Mouse (Mus musculus) heart, adult 18-20 months (tissue): ENCODE data around the gene Tex9. TPM values are rescaled to one million over a fixed set of nuclear protein-coding genes. Genes with fewer than 3 reads are reported as not detected.

Experiments used
- DNase-seq, 2 experiments: peaks; one replicate each; pipeline ENCODE4 v3.0.0; 2021 to 2022; ENCODE audit warnings: mixed read lengths in 1 of 2
- long read RNA-seq, 2 experiments: library from polyadenylated mRNA; stranded (forward); transcript quantifications; one replicate each; pipeline ENCODE4 v2.0.0; 2021
- total RNA-seq, 2 experiments: library from RNA; stranded (reverse); gene quantifications; 2 replicates each; pipeline ENCODE4 v1.2.3; 2021

Gene Tex9
- total RNA-seq: 1 to 10 TPM in 1 of 2 experiments, under 1 TPM in 1; 0.50 to 1.0 TPM
- long read RNA-seq, experiment 1: 0 reads
- long read RNA-seq, experiment 2: 0 reads

- DNase-seq: no peak
Observed at GRCm38 (mm10) chr9:72492194-72492565, at the start of gene Tex9. TSS of gene Tex9 (minus strand) at chr9:72492212.

GRCm38 (mm10) chr9:72537086-72537485 is 45.1 kb upstream of the Tex9 start:
- DNase-seq: no peak

GRCm38 (mm10) chr9:72535394-72535793 is 43.4 kb upstream of the Tex9 start:
- no peak for DNase-seq

DNA sequence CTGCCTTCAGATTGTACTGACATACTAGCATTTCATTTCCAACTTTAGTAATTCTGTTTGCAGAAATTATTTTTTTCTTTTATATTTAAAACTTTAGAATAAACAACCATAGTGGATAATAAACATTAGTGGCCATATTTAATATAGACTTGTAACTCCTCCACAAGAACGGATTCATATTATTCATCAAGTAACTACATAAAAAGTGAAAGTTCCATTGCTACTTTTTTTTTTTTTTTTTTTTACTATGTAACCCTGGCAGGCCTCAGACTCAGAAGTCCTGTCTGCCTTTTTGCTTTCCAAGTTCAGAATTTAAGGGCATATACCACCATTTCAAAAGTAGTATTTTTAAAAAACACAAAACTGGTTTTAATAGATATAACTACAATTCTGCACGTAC is 43.0 kb upstream of the Tex9 start:
- no peak for DNase-seq

- DNase-seq: no peak
Observed at GRCm38 (mm10) chr9:72533089-72533415, 41.0 kb upstream of the Tex9 start.

DNA sequence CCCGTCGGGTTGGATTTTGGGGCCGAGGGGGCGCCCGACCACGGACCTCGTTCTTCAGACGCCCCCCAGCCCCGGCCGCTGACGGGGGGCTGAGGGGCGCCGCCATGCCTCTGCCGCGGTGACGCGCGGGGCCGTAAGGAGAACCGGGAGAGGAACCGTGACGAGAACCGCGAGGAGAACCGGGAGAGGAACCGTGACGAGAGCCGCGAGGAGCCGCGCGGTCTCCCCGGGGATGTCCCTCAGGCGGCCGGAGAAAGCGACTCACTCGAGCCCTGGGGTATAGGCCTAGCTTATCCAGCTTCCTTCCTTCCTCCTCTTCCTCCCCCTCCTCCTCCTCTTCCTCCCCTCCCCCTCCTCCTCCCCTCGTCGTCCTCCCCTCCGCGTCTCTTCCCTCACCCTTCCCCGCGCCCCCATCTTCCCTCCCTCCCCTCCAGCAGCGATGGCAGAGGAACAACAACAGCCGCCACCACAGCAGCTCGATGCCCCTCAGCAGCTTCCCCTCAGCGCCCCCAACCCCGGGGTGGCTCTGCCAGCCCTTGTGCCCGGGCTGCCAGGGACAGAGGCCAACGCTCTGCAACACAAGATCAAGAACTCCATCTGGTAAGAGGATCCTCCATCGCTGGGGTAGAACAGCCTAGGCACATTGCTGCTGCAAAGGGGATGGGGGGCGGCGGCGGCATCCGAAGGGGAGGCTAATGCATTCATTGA is 40.5 kb upstream of the Tex9 start:
- peak; percentile 49 to 69 for DNase-seq

- DNase-seq: peak; percentile 73 to 78
Observed at GRCm38 (mm10) chr9:72531996-72532380, 40.0 kb upstream of the Tex9 start, which contains the start of gene Rfx7. TSS of gene Rfx7 (plus strand) at chr9:72532240.

- DNase-seq: peak; percentile 80 to 82
Observed at GRCm38 (mm10) chr9:72531291-72531995, 39.4 kb upstream of the Tex9 start.

DNA sequence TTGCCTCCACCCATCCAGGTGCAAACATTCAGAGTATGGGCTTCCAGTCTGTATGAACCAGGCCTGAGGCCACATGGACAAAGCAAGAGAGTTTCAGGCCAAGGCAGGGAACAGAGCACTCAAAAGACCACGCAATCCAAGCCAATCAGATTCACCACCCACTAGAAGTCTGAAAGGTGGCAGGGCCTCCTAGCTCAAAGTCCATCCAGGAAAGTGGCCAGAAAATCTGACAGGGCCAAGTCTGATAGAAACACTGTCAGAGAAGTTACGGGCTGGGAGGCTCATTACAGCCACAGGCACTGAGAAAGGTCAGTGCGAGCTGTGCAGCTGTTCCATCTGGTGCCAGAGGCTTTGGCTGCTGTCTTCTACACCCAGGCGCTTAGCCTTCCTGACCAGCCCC is 38.8 kb upstream of the Tex9 start:
- peak; percentile 31 to 53 for DNase-seq

GRCm38 (mm10) chr9:72530237-72530636 is 38.2 kb upstream of the Tex9 start:
- DNase-seq: peak; percentile 89 to 91

GRCm38 (mm10) chr9:72526091-72526490 is 34.1 kb upstream of the Tex9 start:
- DNase-seq: no peak

- no peak for DNase-seq
Observed at GRCm38 (mm10) chr9:72520849-72521248, 28.8 kb upstream of the Tex9 start.

- DNase-seq: peak in 1 of 2 experiments; percentile 24
Observed at GRCm38 (mm10) chr9:72519246-72519645, 27.2 kb upstream of the Tex9 start.

GRCm38 (mm10) chr9:72515366-72515765 is 23.4 kb upstream of the Tex9 start:
- no peak for DNase-seq

DNA sequence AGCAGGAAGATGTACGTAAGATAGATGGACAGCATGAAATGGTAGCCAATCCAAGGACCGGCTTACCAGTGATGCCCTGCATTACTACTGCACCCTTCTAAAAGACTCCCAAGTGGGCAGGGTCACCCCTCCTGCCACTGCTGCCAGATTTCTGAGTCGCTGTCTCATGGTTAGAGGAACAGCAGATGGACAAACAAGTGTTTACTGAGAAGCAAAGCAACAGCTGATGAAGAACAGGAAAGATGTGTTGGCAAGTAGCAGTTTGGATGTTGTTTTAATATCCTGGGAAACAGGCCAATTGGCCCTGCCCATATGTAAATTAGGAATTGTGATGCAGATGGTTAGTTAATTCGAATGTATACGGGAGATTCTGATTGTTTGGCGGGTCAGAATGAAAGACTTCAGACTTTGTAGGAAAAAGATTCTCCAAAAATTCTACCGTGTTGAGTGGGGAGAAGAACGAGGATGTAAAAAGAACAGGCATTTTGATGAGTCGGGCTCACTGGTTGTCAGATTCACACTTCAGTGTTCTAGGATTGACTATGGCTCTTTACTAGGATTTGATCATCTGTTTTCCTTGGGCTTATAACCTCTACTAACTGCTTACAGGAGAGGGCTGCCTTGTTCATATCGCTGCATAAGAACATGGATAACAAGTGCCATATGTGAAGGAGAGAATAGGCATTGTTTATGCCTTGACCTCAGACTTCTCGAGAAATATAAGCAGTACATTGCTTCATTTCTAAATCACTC is 20.4 kb upstream of the Tex9 start:
- DNase-seq: no peak

GRCm38 (mm10) chr9:72497171-72497570 is 5.2 kb upstream of the Tex9 start:
- no peak for DNase-seq

DNA sequence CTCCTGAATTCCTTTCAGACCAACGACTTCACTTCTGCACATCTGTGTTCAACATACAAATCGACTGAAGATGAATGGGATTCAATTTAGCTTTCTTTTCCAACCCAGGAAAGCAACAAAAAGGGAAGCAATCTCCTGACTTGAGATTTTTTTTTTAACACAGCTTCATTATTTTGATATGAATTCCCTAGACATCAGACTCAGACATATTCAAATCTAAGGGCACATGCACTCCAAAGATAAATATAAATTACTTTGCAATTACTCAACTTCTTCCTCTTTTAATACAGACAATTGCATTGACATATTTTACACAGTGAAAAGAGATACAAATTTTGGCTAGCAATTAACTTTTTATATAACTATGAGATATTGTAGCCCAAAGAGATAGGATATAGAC is 4.7 kb upstream of the Tex9 start:
- no peak for DNase-seq

DNA sequence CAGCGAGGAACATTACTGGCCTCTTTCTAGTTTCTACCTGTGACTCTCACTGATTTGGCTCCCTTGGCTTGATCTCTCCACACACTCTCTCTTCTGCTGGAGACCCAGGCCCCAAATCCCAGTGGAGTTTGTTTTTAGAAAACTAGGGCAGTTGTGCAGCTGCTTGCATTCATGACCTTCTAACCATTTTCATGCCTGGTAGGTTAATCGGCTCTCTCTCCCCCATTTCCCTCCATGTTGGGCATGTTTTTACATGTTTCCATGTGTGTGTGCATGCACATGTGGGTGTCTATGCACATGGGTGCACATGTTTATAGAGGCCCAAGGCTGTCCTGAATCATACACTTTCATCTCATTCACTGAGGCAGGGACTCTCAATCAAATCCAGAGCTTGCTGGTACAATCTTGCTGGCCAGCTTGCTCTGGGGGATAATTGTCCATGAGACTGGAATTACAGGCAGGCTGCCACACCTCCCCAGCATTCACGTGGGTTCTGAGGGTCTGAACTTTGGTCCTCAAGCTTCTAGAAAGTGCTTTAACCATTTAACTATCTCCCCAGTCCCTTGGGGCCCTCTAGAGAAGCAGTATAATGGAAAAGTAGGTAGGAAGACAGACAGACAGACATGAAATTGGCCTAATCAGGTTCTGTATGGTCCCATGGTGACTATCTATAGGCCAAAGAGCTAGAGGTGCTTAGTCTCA is 2.1 kb upstream of the Tex9 start:
- no peak for DNase-seq

GRCm38 (mm10) chr9:72493465-72493864 is 1.5 kb upstream of the Tex9 start:
- no peak for DNase-seq

DNA sequence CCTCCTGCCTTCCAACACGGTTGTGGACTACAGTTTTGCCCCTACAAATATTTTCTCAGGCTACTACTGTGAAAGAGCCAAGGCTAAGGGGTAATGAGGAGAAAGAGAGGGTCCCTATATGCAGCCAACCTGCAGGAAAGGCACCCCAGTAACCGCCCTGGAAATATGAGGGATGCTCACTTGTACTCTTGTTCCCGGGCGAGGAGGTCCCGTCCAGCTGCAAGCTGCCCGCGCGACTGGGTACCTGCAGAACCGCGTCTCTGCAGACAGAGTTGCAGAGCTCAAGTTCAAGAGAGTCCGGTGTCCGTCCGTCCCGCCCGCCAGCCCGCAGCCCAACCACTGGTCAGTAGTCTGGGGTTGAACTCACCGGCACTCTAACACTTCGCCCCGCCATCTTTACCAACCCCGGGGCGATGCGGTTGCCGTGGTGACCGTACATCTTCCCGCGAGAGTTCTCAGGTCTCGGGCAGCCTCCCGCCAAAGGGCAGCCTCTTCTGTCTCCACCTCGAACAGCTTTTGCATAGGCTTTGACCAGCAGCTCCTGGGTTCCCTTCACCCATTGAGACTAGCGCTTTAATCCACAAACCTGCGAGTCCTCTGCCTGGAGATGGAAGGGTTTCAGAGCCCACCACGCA is 336 bp downstream of the Tex9 start:
- peak; percentile 91 to 93 for DNase-seq

- no peak for DNase-seq
Observed at GRCm38 (mm10) chr9:72489131-72489530, 2.9 kb downstream of the Tex9 start.

DNA sequence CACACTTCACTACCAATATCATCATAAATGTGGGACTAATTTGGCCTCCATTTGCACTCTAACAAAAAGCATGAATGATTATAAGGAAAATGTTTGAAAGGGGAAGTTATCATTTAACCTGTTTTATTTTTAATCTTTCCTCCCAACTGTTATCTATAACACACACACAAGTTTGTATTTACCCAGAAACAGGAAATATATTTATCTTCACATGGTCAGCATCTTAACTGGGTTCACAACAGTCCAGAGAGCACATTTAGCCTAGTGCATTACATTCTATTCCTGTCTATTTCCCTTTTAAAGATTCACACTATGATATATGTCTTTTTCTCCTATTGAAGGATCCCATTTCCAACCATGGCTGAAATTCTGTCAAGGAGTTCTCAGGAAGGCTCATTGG is 3.5 kb downstream of the Tex9 start:
- DNase-seq: no peak
